Mouse (Mus musculus): ENCODE data around the gene Prdm13. TPM values are rescaled to one million over a fixed set of nuclear protein-coding genes. Genes with fewer than 3 reads are reported as not detected.

The Prdm13 gene
- polyA plus RNA-seq, 1 experiment from 2014 or later = not detected

- H3K4me3 ChIP-seq = no peak overlapping the region
- no peaks in the 10 kb centered on the region for H3K36me3 ChIP-seq
- no peak overlapping the region for H3K27ac ChIP-seq
- H3K27me3 ChIP-seq (ENCODE audit: low read depth, poor library complexity, severe bottlenecking) = no peaks in the 10 kb centered on the region
- H3K9me3 ChIP-seq (replicated peaks) = no peaks in the 10 kb centered on the region
- no peak for DNase-seq (ENCODE audit: low spot score)
- H3K4me1 ChIP-seq = no peaks in the 10 kb centered on the region
- 69% methylated on average over 3 of the region's 3 CpGs for WGBS
These were observed 57.1 kb downstream of the Prdm13 start for GRCm38 (mm10) chr4:21628367-21629274.

Other genes with a start within 250 kb of the Prdm13 start
- gene Ccnc, start 41.7 kb upstream of the Prdm13 start, polyA plus RNA-seq (2016; fragmentation: Nextera tagmentation; extraction: Ambion mirVana) = 39.0 and 41.8 TPM in 2 replicates
- 9.1 and 12.4 TPM in 2 replicates for gene Usp45, start 81.2 kb upstream of the Prdm13 start, polyA plus RNA-seq (2016; fragmentation: Nextera tagmentation; extraction: Ambion mirVana)
- gene Tstd3, start 81.2 kb upstream of the Prdm13 start, polyA plus RNA-seq (2016; fragmentation: Nextera tagmentation; extraction: Ambion mirVana) = 14.5 and 15.3 TPM in 2 replicates
- gene Pnisr, start 161.6 kb upstream of the Prdm13 start, polyA plus RNA-seq (2016; fragmentation: Nextera tagmentation; extraction: Ambion mirVana) = 109 and 151 TPM in 2 replicates
- gene Coq3, start 193.7 kb upstream of the Prdm13 start, polyA plus RNA-seq (2016; fragmentation: Nextera tagmentation; extraction: Ambion mirVana) = 15.2 and 15.8 TPM in 2 replicates
- 8.7 and 10.6 TPM in 2 replicates for gene Faxc, start 245.4 kb upstream of the Prdm13 start, polyA plus RNA-seq (2016; fragmentation: Nextera tagmentation; extraction: Ambion mirVana)

Data from limb, embryonic 10.5 days (tissue).